9 mouse cellular contexts compared by ENCODE assay signal in the genomic region with DNA sequence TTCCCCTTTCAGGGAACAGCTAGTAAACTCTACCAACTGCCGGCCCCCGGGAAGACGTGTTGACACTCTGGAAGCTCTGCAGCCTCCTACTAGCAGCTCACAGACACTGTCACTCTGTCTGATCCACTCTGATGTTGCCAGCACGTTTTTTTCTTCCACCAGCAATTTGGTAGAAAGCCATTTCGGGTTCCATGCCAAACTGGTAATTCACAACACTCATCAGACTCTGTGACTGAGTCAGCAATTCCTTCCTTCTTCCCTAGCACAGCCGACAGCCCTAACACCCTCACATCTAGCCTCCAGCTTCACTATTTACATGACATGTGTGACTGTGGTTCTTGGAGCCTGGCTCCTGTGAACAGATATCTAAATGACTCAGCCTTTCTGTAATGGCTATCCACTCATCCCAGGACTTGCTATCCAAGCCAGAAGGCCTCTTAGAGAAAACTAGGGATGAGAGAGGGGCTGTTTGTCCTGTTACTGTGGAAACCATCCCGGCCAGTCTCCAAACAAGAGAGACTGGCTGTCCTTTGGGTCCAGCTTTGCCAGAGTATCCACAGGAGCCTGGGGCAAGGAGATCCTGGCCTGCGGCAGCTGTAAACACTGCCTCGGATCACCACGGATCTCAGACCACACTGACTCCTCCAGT.
DNase-seq lines count a peak whose midpoint lies in the region; ATAC-seq and TF ChIP-seq lines count a peak whose summit lies in the region.
"Had no signal": no experiment of that assay in that cellular context is flagged by ENCODE, and none has a peak within 500 bp of the region (broad histone marks: within the 10 kb centered on the region; RNA-seq: fewer than 3 reads in every experiment).

No protein-coding gene starts in this region.

- no peaks in the 10 kb centered on the region; the same call in 1 of the 2 replicates for H3K4me1 ChIP-seq in lung, adult 2 months (ENCODE audit: control insufficient read depth, insufficient read depth, low read length)

- intact Hi-C loops in heart, postnatal 10 days (cut with DNase I), result loop anchor here (5.0 kb wide), 1 partner anchor 107 kb away; the partner anchor contains the start of gene Pkdcc
- intact Hi-C loops in left cerebral cortex, postnatal 25 days (cut with DNase I), result no loop called here

- DNase-seq in lung, adult 18-20 months, result peak; percentile 9 to 27
- no peak for DNase-seq in lung, adult 2 months
- DNase-seq in fibroblast of lung, adult 2 months (ENCODE audit: low read depth), result peak; percentile 73
- DNase-seq in heart, postnatal 10 days, result peak; percentile 73 to 80
- DNase-seq in left cerebral cortex, postnatal 25 days (ENCODE audit: low spot score in 2 of 2), result peak; percentile 43 to 89
- peak; percentile 47 to 66 for DNase-seq in right cerebral cortex, postnatal 36 days (ENCODE audit: low spot score in 2 of 2)
- no peak for DNase-seq in thymus, adult 18-20 months

- no peak for TF ChIP-seq CTCF in lung, adult 2 months (IDR thresholded peaks at IDR 0.05; ENCODE audit: insufficient read depth, low read length)

- no peak overlapping the region for H3K4me3 ChIP-seq in lung, adult 2 months (replicated peaks; ENCODE audit: extremely low read depth, low read depth, low read length)
- H3K4me3 ChIP-seq: limb, embryonic 12.5 days had no signal

- 40% methylated on average over 10 of the region's 10 CpGs for WGBS in lung, adult 2 months

- ATAC-seq in megakaryocyte, adult 5-6 weeks (ENCODE audit: poor library complexity, severe bottlenecking), result no peak

- no peak for TF ChIP-seq POLR2A in lung, adult 2 months (IDR thresholded peaks at IDR 0.05; ENCODE audit: borderline replicate concordance, extremely low read depth, low read depth, low read length)

Comparison
In these comparisons a context has a peak if more than half of its experiments do, and no peak if none do; other contexts are left out.
1. DNase-seq: peak in lung, adult 18-20 months (2 of 2), fibroblast of lung, adult 2 months (single experiment), heart, postnatal 10 days (2 of 2), left cerebral cortex, postnatal 25 days (2 of 2) and right cerebral cortex, postnatal 36 days (2 of 2); none in lung, adult 2 months (single experiment) and thymus, adult 18-20 months (0 of 2).